Mouse (Mus musculus): Measurements from ENCODE around the gene Slc44a4.

GRCm38 (mm10) chr17:34962841-34963240 lies 48.6 kb downstream of the Slc44a4 start:
- TF ChIP-seq CTCF (IDR thresholded peaks at IDR 0.05; ENCODE audit: extremely low read depth, insufficient read length, insufficient replicate concordance, low read depth, low read length), result no peak
- no peak for TF ChIP-seq POLR2A (IDR thresholded peaks at IDR 0.05; ENCODE audit: low read depth, low read length)
